Mouse (Mus musculus): ENCODE results near the gene Wwox.
A peak's percentile ranks its signal among the peaks of the same experiment; 100 is the strongest.

Wwox gene

GRCm38 (mm10) chr8:114439334-114440204 lies at the start of gene Wwox:
Wwox (plus strand) TSS chr8:114439655.
- peak; percentile 89 for DNase-seq (ENCODE audit: low read depth, low spot score)

GRCm38 (mm10) chr8:114390465-114391254 lies 48.8 kb upstream of the Wwox start:
- DNase-seq (ENCODE audit: low read depth, low spot score), result no peak

- no peak for DNase-seq (ENCODE audit: low read depth, low spot score)
Observed at GRCm38 (mm10) chr8:114398326-114398725, 41.1 kb upstream of the Wwox start.

GRCm38 (mm10) chr8:114399273-114399672 lies 40.2 kb upstream of the Wwox start:
- DNase-seq (ENCODE audit: low read depth, low spot score), result no peak

GRCm38 (mm10) chr8:114401679-114402078 lies 37.8 kb upstream of the Wwox start:
- no peak for DNase-seq (ENCODE audit: low read depth, low spot score)

- no peak for DNase-seq (ENCODE audit: low read depth, low spot score)
Observed at GRCm38 (mm10) chr8:114411421-114411820, 28.0 kb upstream of the Wwox start.

GRCm38 (mm10) chr8:114417786-114418185 lies 21.7 kb upstream of the Wwox start, which contains the start of gene Clec3a:
Clec3a (plus strand) TSS chr8:114418086.
- DNase-seq (ENCODE audit: low read depth, low spot score), result no peak

GRCm38 (mm10) chr8:114418486-114418885 lies 21.0 kb upstream of the Wwox start:
- DNase-seq (ENCODE audit: low read depth, low spot score), result no peak

GRCm38 (mm10) chr8:114418904-114419303 lies 20.6 kb upstream of the Wwox start:
- no peak for DNase-seq (ENCODE audit: low read depth, low spot score)

GRCm38 (mm10) chr8:114421544-114421943 lies 17.9 kb upstream of the Wwox start:
- no peak for DNase-seq (ENCODE audit: low read depth, low spot score)

- peak; percentile 52 for DNase-seq (ENCODE audit: low read depth, low spot score)
Observed at GRCm38 (mm10) chr8:114438236-114438635, 1.2 kb upstream of the Wwox start.

GRCm38 (mm10) chr8:114440205-114440589 lies 742 bp downstream of the Wwox start:
- DNase-seq (ENCODE audit: low read depth, low spot score), result no peak

GRCm38 (mm10) chr8:114441616-114442015 lies 2.2 kb downstream of the Wwox start:
- peak; percentile 57 for DNase-seq (ENCODE audit: low read depth, low spot score)

GRCm38 (mm10) chr8:114446884-114447283 lies 7.4 kb downstream of the Wwox start:
- DNase-seq (ENCODE audit: low read depth, low spot score), result no peak

- DNase-seq (ENCODE audit: low read depth, low spot score), result no peak
Observed at GRCm38 (mm10) chr8:114452278-114452677, 12.8 kb downstream of the Wwox start.

GRCm38 (mm10) chr8:114452781-114453221 lies 13.3 kb downstream of the Wwox start:
- DNase-seq (ENCODE audit: low read depth, low spot score), result no peak

GRCm38 (mm10) chr8:114455302-114455701 lies 15.8 kb downstream of the Wwox start:
- DNase-seq (ENCODE audit: low read depth, low spot score), result no peak

GRCm38 (mm10) chr8:114455953-114456352 lies 16.5 kb downstream of the Wwox start:
- DNase-seq (ENCODE audit: low read depth, low spot score), result no peak

GRCm38 (mm10) chr8:114458113-114458784 lies 18.8 kb downstream of the Wwox start:
- no peak for DNase-seq (ENCODE audit: low read depth, low spot score)

GRCm38 (mm10) chr8:114460600-114460999 lies 21.1 kb downstream of the Wwox start:
- no peak for DNase-seq (ENCODE audit: low read depth, low spot score)

- no peak for DNase-seq (ENCODE audit: low read depth, low spot score)
Observed at GRCm38 (mm10) chr8:114462591-114462990, 23.1 kb downstream of the Wwox start.

GRCm38 (mm10) chr8:114463305-114463704 lies 23.9 kb downstream of the Wwox start:
- DNase-seq (ENCODE audit: low read depth, low spot score), result no peak

Data from c-Kit-negative CD71-positive TER-119-positive erythroid progenitor cells, embryonic 14.5 days (primary cell).